Mouse (Mus musculus): ENCODE data around the gene Ggn. TPM values are rescaled to one million over a fixed set of nuclear protein-coding genes. Genes with fewer than 3 reads are reported as not detected.

Gene Ggn
- total and polyA plus RNA-seq, 2 experiments, result 0.18 TPM; not detected in 1

DNA sequence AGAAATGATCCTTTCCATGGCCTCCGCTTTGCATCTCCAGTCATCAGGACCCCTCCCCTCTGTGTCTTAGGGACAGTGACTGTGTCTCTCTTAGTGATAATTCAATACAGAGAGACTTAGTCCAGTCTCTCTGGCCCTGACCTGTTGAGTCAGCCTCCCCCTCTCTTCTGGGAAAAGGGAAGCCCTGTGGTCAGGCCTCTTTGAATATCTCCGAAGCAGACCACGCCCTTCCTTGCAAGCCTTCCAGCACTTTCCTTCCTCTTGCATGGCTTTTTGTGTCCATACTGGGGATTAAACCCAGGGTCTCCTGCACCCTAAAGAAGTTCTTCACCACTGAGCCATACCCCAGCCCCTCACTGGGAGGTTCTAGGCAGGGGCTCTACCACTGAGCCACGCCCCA, 26.0 kb upstream of the Ggn start:
- 86% methylated on average over 4 of the region's 4 CpGs for WGBS
- Histone ChIP-seq H3K27me3 (ENCODE audit: control insufficient read depth, insufficient read depth, low read length) (no peaks in the 10 kb centered on the region), H3K4me1 (ENCODE audit: control insufficient read depth, insufficient read depth, low read length) (no peaks in the 10 kb centered on the region), H3K36me3 (ENCODE audit: control insufficient read depth, insufficient read depth, low read length) (no peaks in the 10 kb centered on the region), H3K27ac (replicated peaks; ENCODE audit: insufficient read depth, low read depth, low read length) (no peak overlapping the region), H3K79me2 (ENCODE audit: control insufficient read depth, insufficient read depth, low read length) (no peaks in the 10 kb centered on the region), H3K9ac (ENCODE audit: low read depth, low read length) (no peak overlapping the region), H3K4me3 (ENCODE audit: insufficient read depth, low read depth, low read length) (no peak overlapping the region)
- TF ChIP-seq POLR2A (IDR thresholded peaks at IDR 0.05; ENCODE audit: extremely low read depth, insufficient read depth, low read length) (no peak), CTCF (IDR thresholded peaks at IDR 0.05; ENCODE audit: low read depth, low read length) (no peak)
- DNase-seq (ENCODE audit: extremely low read depth, low read depth, low spot score), result no peak

DNA sequence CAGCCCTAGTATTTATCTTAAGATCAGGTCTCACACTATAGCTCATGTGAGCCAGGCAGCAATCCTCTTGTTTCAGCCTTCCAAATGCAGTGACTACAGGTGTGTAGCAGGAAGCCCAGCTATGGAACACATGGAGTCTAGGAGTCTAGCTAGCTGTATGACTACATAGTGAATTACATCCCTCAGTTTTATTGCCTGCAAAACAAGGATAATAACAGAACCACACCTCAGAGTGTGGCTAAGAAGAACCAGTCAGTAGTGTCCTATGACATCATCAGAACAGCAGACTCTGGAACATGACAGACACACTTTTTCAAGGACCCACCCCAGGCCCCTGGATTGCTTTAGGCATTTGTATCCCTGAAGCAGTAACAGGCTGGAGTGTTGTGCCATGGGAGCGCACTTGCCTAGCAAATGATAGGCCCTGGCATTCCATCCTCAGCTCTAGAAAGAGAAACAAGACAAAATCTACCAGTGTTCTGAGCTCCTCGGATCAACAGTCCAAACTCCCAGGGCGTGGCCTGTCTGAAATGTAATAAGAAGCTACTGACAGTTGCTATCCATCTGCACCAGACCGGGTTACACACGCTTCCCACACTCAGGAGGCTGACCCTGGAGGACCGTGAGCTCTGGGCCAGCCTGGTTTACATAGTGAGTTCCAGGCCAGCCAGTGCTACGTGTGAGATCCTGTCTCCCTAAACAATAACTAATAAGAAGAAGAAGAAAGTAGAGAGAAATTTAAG, 23.2 kb upstream of the Ggn start:
- Histone ChIP-seq H3K27ac (replicated peaks; ENCODE audit: insufficient read depth, low read depth, low read length) (no peak overlapping the region), H3K9ac (ENCODE audit: low read depth, low read length) (no peak overlapping the region), H3K36me3 (ENCODE audit: control insufficient read depth, insufficient read depth, low read length) (no peaks in the 10 kb centered on the region), H3K27me3 (ENCODE audit: control insufficient read depth, insufficient read depth, low read length) (no peaks in the 10 kb centered on the region), H3K4me3 (ENCODE audit: insufficient read depth, low read depth, low read length) (no peak overlapping the region), H3K4me1 (ENCODE audit: control insufficient read depth, insufficient read depth, low read length) (no peaks in the 10 kb centered on the region), H3K79me2 (ENCODE audit: control insufficient read depth, insufficient read depth, low read length) (no peaks in the 10 kb centered on the region)
- TF ChIP-seq POLR2A (IDR thresholded peaks at IDR 0.05; ENCODE audit: extremely low read depth, insufficient read depth, low read length), result no peak
- no peak for TF ChIP-seq CTCF (IDR thresholded peaks at IDR 0.05; ENCODE audit: low read depth, low read length)
- DNase-seq (ENCODE audit: extremely low read depth, low read depth, low spot score), result no peak
- 89% methylated on average over 7 of the region's 7 CpGs for WGBS

DNA sequence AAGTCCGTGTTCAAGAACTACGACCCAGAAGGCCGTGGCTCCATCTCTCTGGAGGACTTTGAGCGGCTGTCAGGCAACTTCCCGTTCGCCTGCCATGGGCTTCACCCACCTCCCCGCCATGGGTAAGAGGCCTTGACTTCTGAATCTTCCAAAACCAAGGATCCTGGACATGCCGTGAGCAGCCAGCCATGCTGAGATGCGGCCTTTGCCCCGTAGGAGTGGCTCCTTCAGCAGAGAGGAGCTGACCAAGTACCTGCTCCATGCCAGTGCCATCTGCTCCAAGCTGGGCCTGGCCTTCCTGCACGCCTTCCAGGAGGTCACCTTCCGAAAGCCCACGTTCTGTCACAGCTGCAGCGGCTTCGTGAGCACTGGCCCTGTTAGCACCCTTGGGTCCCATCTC, 21.2 kb upstream of the Ggn start:
- no peak for DNase-seq (ENCODE audit: extremely low read depth, low read depth, low spot score)
- no peak overlapping the region for H3K27ac ChIP-seq (replicated peaks; ENCODE audit: insufficient read depth, low read depth, low read length)
- TF ChIP-seq CTCF (IDR thresholded peaks at IDR 0.05; ENCODE audit: low read depth, low read length), result no peak
- no peak for TF ChIP-seq POLR2A (IDR thresholded peaks at IDR 0.05; ENCODE audit: extremely low read depth, insufficient read depth, low read length)
- H3K9ac ChIP-seq (ENCODE audit: low read depth, low read length), result no peak overlapping the region
- no peaks in the 10 kb centered on the region for H3K36me3 ChIP-seq (ENCODE audit: control insufficient read depth, insufficient read depth, low read length)
- H3K4me1 ChIP-seq (ENCODE audit: control insufficient read depth, insufficient read depth, low read length), result no peaks in the 10 kb centered on the region
- 94% methylated on average over 15 of the region's 15 CpGs for WGBS
- H3K79me2 ChIP-seq (ENCODE audit: control insufficient read depth, insufficient read depth, low read length), result no peaks in the 10 kb centered on the region
- no peaks in the 10 kb centered on the region for H3K27me3 ChIP-seq (ENCODE audit: control insufficient read depth, insufficient read depth, low read length)
- H3K4me3 ChIP-seq (ENCODE audit: insufficient read depth, low read depth, low read length), result no peak overlapping the region

DNA sequence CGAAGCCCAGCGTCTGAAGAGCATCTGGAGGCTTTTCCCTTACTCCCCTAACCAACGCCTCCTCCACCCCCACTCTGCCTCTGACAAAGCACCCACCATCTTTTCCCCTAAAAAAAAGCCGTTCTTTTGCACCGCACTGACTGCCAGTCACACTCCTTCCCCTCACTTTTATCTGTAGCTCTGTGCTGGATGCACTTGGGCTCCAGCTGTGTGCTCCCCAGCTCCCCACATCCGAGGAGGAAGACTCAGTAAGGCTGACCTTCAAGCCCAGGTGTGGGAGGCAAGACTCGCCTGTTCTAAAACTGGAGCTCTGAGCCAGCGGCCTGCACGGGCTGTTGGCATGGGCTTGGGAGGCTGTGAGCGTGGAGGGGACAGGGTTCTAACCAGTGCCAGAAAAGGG, 18.5 kb upstream of the Ggn start:
- Histone ChIP-seq H3K4me3 (ENCODE audit: insufficient read depth, low read depth, low read length) (no peak overlapping the region), H3K4me1 (ENCODE audit: control insufficient read depth, insufficient read depth, low read length) (peaks cover 2% of the 10 kb centered on the region; the same call in 1 of the 2 replicates), H3K9ac (ENCODE audit: low read depth, low read length) (no peak overlapping the region), H3K36me3 (ENCODE audit: control insufficient read depth, insufficient read depth, low read length) (peaks cover 2% of the 10 kb centered on the region; the same call in 1 of the 2 replicates), H3K27me3 (ENCODE audit: control insufficient read depth, insufficient read depth, low read length) (no peaks in the 10 kb centered on the region), H3K27ac (replicated peaks; ENCODE audit: insufficient read depth, low read depth, low read length) (no peak overlapping the region), H3K79me2 (ENCODE audit: control insufficient read depth, insufficient read depth, low read length) (no peaks in the 10 kb centered on the region)
- TF ChIP-seq POLR2A (IDR thresholded peaks at IDR 0.05; ENCODE audit: extremely low read depth, insufficient read depth, low read length) (no peak), CTCF (IDR thresholded peaks at IDR 0.05; ENCODE audit: low read depth, low read length) (no peak)
- 76% methylated on average over 10 of the region's 10 CpGs for WGBS
- no peak for DNase-seq (ENCODE audit: extremely low read depth, low read depth, low spot score)

DNA sequence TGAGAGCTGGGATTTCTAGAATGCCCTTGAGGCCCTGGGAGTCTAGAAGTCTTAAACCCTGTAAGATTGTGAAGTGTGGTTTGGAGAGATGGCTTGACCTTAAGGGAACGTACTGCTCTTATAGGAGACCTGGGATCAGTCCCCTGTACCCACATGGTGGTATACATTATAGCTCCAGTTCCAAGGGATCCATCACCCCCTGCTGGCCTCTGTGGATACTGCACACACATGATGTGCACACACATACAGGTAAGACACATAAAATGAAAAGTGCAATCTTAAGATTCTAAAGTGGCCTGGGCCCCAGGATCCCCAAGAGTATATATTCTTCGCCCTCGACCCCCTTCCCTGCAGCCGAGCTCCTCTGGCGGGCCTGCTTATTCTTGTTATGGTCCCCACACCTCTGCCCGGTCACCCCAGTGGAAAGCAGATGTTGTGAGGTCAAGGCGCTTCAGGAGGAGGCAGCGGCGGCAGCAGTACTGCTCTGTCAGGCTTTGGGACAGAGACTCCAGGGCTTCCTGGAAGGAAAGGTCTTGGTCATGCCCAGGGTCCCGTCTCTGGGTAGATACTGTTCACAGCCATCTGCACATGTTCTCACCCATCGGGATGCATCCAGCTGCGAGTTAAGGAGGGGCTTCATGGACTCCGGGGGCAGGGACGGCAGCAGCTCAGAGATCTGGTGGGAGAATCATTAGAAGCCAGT, 15.8 kb upstream of the Ggn start:
- no peak overlapping the region for H3K4me3 ChIP-seq (ENCODE audit: insufficient read depth, low read depth, low read length)
- no peak for DNase-seq (ENCODE audit: extremely low read depth, low read depth, low spot score)
- H3K4me1 ChIP-seq (ENCODE audit: control insufficient read depth, insufficient read depth, low read length), result peaks cover 3% of the 10 kb centered on the region; the same call in 1 of the 2 replicates
- no peak overlapping the region for H3K27ac ChIP-seq (replicated peaks; ENCODE audit: insufficient read depth, low read depth, low read length)
- TF ChIP-seq CTCF (IDR thresholded peaks at IDR 0.05; ENCODE audit: low read depth, low read length) (no peak), POLR2A (IDR thresholded peaks at IDR 0.05; ENCODE audit: extremely low read depth, insufficient read depth, low read length) (no peak)
- 97% methylated on average over 14 of the region's 14 CpGs for WGBS
- H3K27me3 ChIP-seq (ENCODE audit: control insufficient read depth, insufficient read depth, low read length), result 0 out of 2 replicates have a peak, but pooled peaks cover 3% of the 10 kb centered on the region
- no peak overlapping the region for H3K9ac ChIP-seq (ENCODE audit: low read depth, low read length)
- peaks cover 2% of the 10 kb centered on the region; the same call in 1 of the 2 replicates for H3K36me3 ChIP-seq (ENCODE audit: control insufficient read depth, insufficient read depth, low read length)
- H3K79me2 ChIP-seq (ENCODE audit: control insufficient read depth, insufficient read depth, low read length), result no peaks in the 10 kb centered on the region
